Mouse (Mus musculus) heart, postnatal 0 days (tissue): ENCODE data around the gene Crybg1. TPM values are rescaled to one million over a fixed set of nuclear protein-coding genes. Genes with fewer than 3 reads are reported as not detected.

ENCODE experiments used
- ATAC-seq: fragments of 200-750 bp; cut with Nextera tagmentation; 2 replicates; pipeline ENCODE4 v1.8.0; 2017; ENCODE audit warnings: low read depth, moderate number of reproducible peaks, moderate library complexity; ENCODE audit not compliant: insufficient read depth
- DNase-seq: peaks from one replicate; pipeline ENCODE4 v3.0.0-alpha.2; 2016; ENCODE audit warnings: low spot score
- H3K27ac ChIP-seq: fragments of 300-500 bp; sonication (generic); 2 replicates; pipeline ENCODE4 v1.5.1; 2014; ENCODE audit warnings: low read depth, mild to moderate bottlenecking
- H3K27me3 ChIP-seq: fragments of 300-500 bp; sonication (generic); 2 replicates; pipeline ENCODE4 v1.6.1; 2014; ENCODE audit warnings: low read length, mixed read lengths; ENCODE audit not compliant: control insufficient read depth, insufficient read depth
- H3K36me3 ChIP-seq: fragments of 300-500 bp; sonication (generic); replicated peaks from 2 replicates; pipeline ENCODE4 v1.6.1; 2014; ENCODE audit warnings: low read length, mixed read lengths; ENCODE audit not compliant: control insufficient read depth, insufficient read depth
- H3K4me1 ChIP-seq: fragments of 300-500 bp; sonication (generic); 2 replicates; pipeline ENCODE4 v1.6.1; 2014; ENCODE audit warnings: antibody characterized with exemption; ENCODE audit not compliant: control insufficient read depth, insufficient read depth
- H3K4me2 ChIP-seq: fragments of 300-500 bp; sonication (generic); 2 replicates; pipeline ENCODE4 v1.6.1; 2014; ENCODE audit warnings: low read depth, mild to moderate bottlenecking, low read length, moderate library complexity
- H3K4me3 ChIP-seq: fragments of 300-500 bp; sonication (generic); 2 replicates; pipeline ENCODE4 v1.5.1; 2014; ENCODE audit warnings: low read depth, low read length
- H3K9ac ChIP-seq: fragments of 300-500 bp; sonication (generic); replicated peaks from 2 replicates; pipeline ENCODE4 v1.6.1; 2014; ENCODE audit warnings: low read depth, low read length, mixed read lengths
- H3K9me3 ChIP-seq: fragments of 300-500 bp; sonication (generic); replicated peaks from 2 replicates; pipeline ENCODE4 v1.6.1; 2016; ENCODE audit warnings: low read length; ENCODE audit not compliant: control insufficient read depth
- CTCF ChIP-seq: IDR thresholded peaks from 2 replicates; pipeline ENCODE4 v1.5.1; 2016; ENCODE audit warnings: antibody characterized with exemption, control low read depth, low read depth
- EP300 ChIP-seq: IDR thresholded peaks from 2 replicates; pipeline ENCODE4 v1.6.1; 2016; ENCODE audit warnings: antibody characterized with exemption, low read depth
- WGBS: fragments of 180-500 bp; shearing (Covaris S2); extraction: QIAGEN DNeasy Blood & Tissue Kit; methylation state at CpG from one replicate; pipeline ENCODE4 v1.1.7; 2014; 5-methylcytosine and 5-hydroxymethylcytosine counted together
- polyA plus RNA-seq: library from polyadenylated mRNA; unstranded; fragments of >200 nt; fragmentation: Nextera tagmentation; extraction: Ambion mirVana; gene quantifications from 2 replicates; pipeline ENCODE4 v1.2.1, GENCODE M21; 2015
- total RNA-seq: library from RNA; depleted of rRNA; stranded (reverse); fragments of >200 nt; gene quantifications from 2 replicates; pipeline ENCODE4 v1.2.3, GENCODE M21; 2014; ENCODE audit warnings: low replicate concordance

Crybg1 gene
- total and polyA plus RNA-seq, 2 experiments from 2014 or later, result 0.15 to 2.0 TPM

GRCm38 (mm10) chr10:43998503-43999082 is 150.1 kb downstream of the Crybg1 start:
- no peaks in the 10 kb centered on the region for H3K36me3 ChIP-seq
- no peak overlapping the region for H3K27ac ChIP-seq
- no peak for DNase-seq
- H3K4me2 ChIP-seq, result no peak overlapping the region
- no peak overlapping the region for H3K4me3 ChIP-seq
- 49% methylated on average over 8 of the region's 8 CpGs for WGBS
- no peaks in the 10 kb centered on the region; the same call in 1 of the 2 replicates for H3K4me1 ChIP-seq
- H3K9ac ChIP-seq, result no peak overlapping the region
- H3K9me3 ChIP-seq, result no peaks in the 10 kb centered on the region
- H3K27me3 ChIP-seq, result peaks cover 37% of the 10 kb centered on the region
- no peak for TF ChIP-seq CTCF
- TF ChIP-seq EP300, result no peak
- no peak for ATAC-seq

DNA sequence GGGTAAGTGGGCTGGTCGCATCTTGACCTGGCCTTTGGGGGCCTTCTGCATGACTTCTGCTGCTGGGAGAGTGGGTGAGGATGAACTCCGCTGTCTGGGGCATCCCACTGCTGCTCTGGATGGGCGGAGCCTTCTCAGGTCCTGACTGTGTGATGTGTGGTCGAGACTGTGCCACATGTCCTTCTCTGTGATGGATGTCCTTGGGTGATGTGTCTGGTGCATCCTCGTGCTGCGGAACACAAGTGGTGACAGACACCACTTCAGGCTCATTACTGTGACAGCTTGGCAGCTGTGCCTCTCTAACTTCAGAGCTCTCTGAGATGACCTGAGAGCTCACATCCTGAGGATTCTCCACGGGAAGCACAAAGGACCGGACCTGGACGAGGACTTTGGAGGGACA is 150.6 kb downstream of the Crybg1 start:
- Histone ChIP-seq H3K9ac (no peak overlapping the region), H3K4me1 (no peaks in the 10 kb centered on the region), H3K9me3 (no peaks in the 10 kb centered on the region), H3K27me3 (peaks cover 32% of the 10 kb centered on the region), H3K27ac (no peak overlapping the region), H3K4me2 (no peak overlapping the region), H3K36me3 (no peaks in the 10 kb centered on the region), H3K4me3 (no peak overlapping the region)
- no peak for DNase-seq
- 52% methylated on average over 9 of the region's 9 CpGs for WGBS
- ATAC-seq, result no peak
- TF ChIP-seq EP300, result no peak

DNA sequence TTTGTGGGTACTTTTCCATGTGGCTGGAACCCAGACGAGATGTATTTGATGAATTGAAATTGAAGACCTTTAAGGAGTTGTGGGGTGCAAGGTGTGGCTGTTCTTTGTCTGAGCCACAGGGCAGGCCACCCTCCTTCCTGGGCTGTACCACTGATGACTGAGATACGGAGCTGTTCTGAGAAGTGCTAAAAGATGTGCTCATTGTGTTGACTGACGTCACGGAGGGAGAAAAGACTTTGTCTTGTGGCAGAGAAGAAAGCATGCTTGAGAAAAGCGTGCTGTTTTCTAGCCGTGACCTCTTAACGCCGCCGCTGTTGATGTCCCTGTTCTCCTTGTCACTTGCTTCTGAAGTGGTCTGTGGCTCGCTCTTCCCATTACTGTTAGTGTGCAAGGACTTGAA is 151.4 kb downstream of the Crybg1 start:
- H3K27me3 ChIP-seq, result peaks cover 24% of the 10 kb centered on the region
- no peak for TF ChIP-seq EP300
- no peak for TF ChIP-seq CTCF

DNA sequence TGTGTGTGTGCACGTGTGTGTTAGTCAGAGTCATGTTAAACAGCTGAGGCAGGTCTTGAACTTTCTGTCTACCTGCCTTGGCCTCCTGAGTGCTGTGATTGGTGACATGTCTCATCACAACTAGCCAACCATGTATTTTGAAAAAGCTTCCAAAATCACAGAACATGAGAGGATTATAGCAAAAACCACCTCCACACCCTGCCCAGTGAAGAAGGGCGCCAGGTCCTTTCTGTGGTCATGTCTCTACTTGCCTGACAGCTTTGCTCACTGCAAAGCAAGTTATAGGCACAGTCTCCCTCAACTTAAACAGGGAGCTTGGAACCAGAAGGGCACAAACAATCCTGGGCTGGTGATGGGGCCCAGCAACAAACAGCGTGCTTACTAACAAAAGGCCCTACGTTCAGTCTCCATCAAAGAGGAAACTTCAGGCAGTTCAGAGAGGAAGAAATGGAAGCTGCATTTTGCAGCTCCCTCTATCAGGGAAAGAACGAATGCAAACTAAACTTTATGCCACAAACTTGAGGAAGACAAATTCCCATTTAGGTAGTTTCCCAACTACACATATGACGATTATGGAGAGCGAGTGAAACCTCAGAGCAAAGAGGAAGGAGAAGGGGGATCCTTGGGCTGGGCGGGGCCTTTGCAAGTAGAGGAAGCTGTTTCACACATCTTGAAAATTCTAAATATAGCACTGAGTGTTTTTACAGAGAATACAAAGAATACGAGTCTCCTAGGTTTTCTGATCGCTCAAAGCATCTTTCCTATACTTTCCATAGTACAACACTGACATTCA is 152.6 kb downstream of the Crybg1 start:
- Histone ChIP-seq H3K4me3 (no peak overlapping the region), H3K27me3 (peaks cover 12% of the 10 kb centered on the region; the same call in 1 of the 2 replicates), H3K4me2 (no peak overlapping the region), H3K9ac (no peak overlapping the region), H3K4me1 (no peaks in the 10 kb centered on the region), H3K9me3 (no peaks in the 10 kb centered on the region), H3K27ac (no peak overlapping the region), H3K36me3 (no peaks in the 10 kb centered on the region)
- DNase-seq, result no peak
- TF ChIP-seq CTCF (no peak), EP300 (no peak)
- 71% methylated on average over 10 of the region's 10 CpGs for WGBS
- ATAC-seq, result no peak

More for the DNA sequence above, 151.4 kb downstream of the Crybg1 start:
- H3K4me3 ChIP-seq, result no peak overlapping the region
- H3K4me2 ChIP-seq, result no peak overlapping the region
- DNase-seq (no peak), ATAC-seq (no peak)
- no peaks in the 10 kb centered on the region for H3K4me1 ChIP-seq
- WGBS, result 52% methylated on average over 10 of the region's 10 CpGs
- H3K36me3 ChIP-seq, result no peaks in the 10 kb centered on the region
- H3K9ac ChIP-seq, result no peak overlapping the region
- H3K9me3 ChIP-seq, result no peaks in the 10 kb centered on the region
- H3K27ac ChIP-seq, result no peak overlapping the region

DNA sequence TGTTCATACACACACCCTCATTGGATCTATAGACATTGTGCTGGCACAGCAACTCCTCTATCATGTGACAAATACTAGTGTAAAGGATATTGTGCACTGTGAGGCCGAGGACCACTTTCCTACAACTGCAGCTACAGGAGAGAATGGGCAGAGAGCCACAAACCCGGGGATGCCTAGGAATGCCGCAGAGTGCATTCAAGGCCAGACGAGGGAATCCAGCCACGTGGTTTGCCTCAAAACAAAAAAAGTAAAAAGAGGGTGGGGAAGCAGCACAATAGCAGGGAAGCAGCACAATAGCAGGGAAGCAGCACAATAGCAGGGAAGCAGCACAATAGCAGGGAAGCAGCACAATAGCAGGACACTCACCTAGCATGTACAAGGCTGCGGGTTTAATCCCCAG is 155.5 kb downstream of the Crybg1 start:
- H3K9me3 ChIP-seq, result no peaks in the 10 kb centered on the region
- no peak for TF ChIP-seq CTCF
- TF ChIP-seq EP300, result no peak
- H3K4me3 ChIP-seq, result no peak overlapping the region
- no peaks in the 10 kb centered on the region for H3K36me3 ChIP-seq
- H3K4me2 ChIP-seq, result no peak overlapping the region
- H3K27ac ChIP-seq, result no peak overlapping the region
- DNase-seq (no peak), ATAC-seq (no peak)
- 25% methylated on average over 6 of the region's 6 CpGs for WGBS
- no peaks in the 10 kb centered on the region for H3K27me3 ChIP-seq
- no peaks in the 10 kb centered on the region for H3K4me1 ChIP-seq
- no peak overlapping the region for H3K9ac ChIP-seq
